Mouse (Mus musculus): ENCODE data around the gene Tango6. TPM values are rescaled to one million over a fixed set of nuclear protein-coding genes. Genes with fewer than 3 reads are reported as not detected.

Gene Tango6
- polyA plus RNA-seq, 1 experiment: 3.6 TPM

DNA sequence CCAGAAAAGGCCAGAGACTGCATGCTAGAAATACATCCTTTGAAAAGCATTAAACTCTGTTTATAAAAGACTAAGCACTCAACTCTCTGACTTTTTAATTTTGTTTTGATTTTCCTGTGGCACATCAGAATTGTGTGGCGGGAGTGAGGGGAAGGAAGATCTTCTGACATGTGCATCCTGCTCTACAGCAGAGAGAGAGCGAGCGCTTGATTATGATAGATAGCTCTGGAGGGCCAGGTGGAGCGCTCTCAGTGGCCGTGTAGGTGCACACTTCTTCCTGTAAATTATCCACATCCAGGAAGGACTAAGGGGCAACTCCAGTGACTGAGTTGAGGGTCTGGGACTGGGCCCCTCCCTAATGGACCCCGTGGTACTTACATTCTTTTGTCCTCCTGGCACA, 23.3 kb downstream of the Tango6 start:
- no peaks in the 10 kb centered on the region for H3K27me3 ChIP-seq (ENCODE audit: control insufficient read depth, insufficient read depth, low read length)
- no peak overlapping the region for H3K4me3 ChIP-seq (ENCODE audit: extremely low read depth, insufficient read depth, insufficient read length)
- H3K4me1 ChIP-seq (ENCODE audit: control insufficient read depth, insufficient read depth, insufficient read length): no peaks in the 10 kb centered on the region
- no peak overlapping the region for H3K27ac ChIP-seq (ENCODE audit: insufficient read depth, low read length)
- H3K36me3 ChIP-seq (ENCODE audit: control insufficient read depth, insufficient read depth, low read length): peaks cover 2% of the 10 kb centered on the region; the same call in 1 of the 2 replicates
- no peak for TF ChIP-seq CTCF (IDR thresholded peaks at IDR 0.05; ENCODE audit: extremely low read depth, insufficient read depth, insufficient read length, insufficient replicate concordance)
- no peak for TF ChIP-seq POLR2A (IDR thresholded peaks at IDR 0.05; ENCODE audit: low read depth, low read length)
- no peak for DNase-seq (ENCODE audit: low read depth in 1 of 2, low spot score in 2 of 2)
- WGBS: 66% methylated on average over 6 of the region's 6 CpGs

DNA sequence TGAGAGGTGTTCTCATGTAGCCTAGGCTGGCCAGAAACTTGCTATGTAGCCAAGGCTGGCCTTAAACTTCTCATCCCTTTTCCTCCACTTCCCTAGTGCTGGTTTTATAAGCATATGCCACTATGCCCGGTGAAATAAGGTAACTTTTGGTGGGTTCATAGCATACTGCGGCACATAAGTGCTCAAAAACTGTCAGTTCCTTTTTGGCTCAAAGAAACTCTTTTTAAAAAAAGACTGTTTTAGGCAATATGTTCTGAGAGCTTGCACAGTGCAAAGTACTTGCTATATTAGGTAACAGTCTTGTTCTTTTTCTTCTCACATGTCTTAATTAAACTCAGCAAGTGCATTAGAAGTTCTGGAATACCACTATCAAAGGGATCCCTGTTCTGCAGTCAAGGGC, 27.1 kb downstream of the Tango6 start:
- Histone ChIP-seq H3K27me3 (ENCODE audit: control insufficient read depth, insufficient read depth, low read length) (no peaks in the 10 kb centered on the region), H3K27ac (ENCODE audit: insufficient read depth, low read length) (no peak overlapping the region), H3K36me3 (ENCODE audit: control insufficient read depth, insufficient read depth, low read length) (peaks cover 3% of the 10 kb centered on the region; the same call in 1 of the 2 replicates), H3K4me3 (ENCODE audit: extremely low read depth, insufficient read depth, insufficient read length) (no peak overlapping the region), H3K4me1 (ENCODE audit: control insufficient read depth, insufficient read depth, insufficient read length) (no peaks in the 10 kb centered on the region)
- no peak for TF ChIP-seq POLR2A (IDR thresholded peaks at IDR 0.05; ENCODE audit: low read depth, low read length)
- no peak for TF ChIP-seq CTCF (IDR thresholded peaks at IDR 0.05; ENCODE audit: extremely low read depth, insufficient read depth, insufficient read length, insufficient replicate concordance)
- 91% methylated on average over 2 of the region's 2 CpGs for whole genome bisulfite sequencing
- no peak for DNase-seq (ENCODE audit: low read depth in 1 of 2, low spot score in 2 of 2)

DNA sequence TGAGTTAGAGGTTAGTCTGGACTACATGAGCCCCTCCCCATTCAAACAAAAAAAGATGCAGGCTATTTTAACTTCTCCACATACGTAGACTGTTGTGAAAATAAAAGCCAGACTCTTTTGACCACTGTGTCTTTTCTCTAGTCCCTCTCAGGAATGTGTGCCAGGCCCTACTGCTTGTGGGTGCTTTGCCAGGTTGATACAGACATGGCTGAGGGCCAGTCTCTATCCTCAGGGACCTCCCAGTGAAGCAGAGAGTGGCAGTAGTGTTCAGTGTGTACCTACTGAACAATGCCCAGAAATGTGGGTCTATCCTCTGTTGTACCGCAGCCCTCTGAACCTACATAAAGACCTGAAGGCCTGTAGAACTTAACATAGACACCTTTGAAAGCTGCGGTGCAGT, 29.6 kb downstream of the Tango6 start:
- TF ChIP-seq CTCF (IDR thresholded peaks at IDR 0.05; ENCODE audit: extremely low read depth, insufficient read depth, insufficient read length, insufficient replicate concordance): no peak
- TF ChIP-seq POLR2A (IDR thresholded peaks at IDR 0.05; ENCODE audit: low read depth, low read length): no peak
- H3K4me3 ChIP-seq (ENCODE audit: extremely low read depth, insufficient read depth, insufficient read length): no peak overlapping the region
- H3K27me3 ChIP-seq (ENCODE audit: control insufficient read depth, insufficient read depth, low read length): no peaks in the 10 kb centered on the region
- no peak for DNase-seq (ENCODE audit: low read depth in 1 of 2, low spot score in 2 of 2)
- peaks cover 2% of the 10 kb centered on the region; the same call in 1 of the 2 replicates for H3K36me3 ChIP-seq (ENCODE audit: control insufficient read depth, insufficient read depth, low read length)
- WGBS: 86% methylated on average over 3 of the region's 3 CpGs
- H3K4me1 ChIP-seq (ENCODE audit: control insufficient read depth, insufficient read depth, insufficient read length): no peaks in the 10 kb centered on the region
- no peak overlapping the region for H3K27ac ChIP-seq (ENCODE audit: insufficient read depth, low read length)

DNA sequence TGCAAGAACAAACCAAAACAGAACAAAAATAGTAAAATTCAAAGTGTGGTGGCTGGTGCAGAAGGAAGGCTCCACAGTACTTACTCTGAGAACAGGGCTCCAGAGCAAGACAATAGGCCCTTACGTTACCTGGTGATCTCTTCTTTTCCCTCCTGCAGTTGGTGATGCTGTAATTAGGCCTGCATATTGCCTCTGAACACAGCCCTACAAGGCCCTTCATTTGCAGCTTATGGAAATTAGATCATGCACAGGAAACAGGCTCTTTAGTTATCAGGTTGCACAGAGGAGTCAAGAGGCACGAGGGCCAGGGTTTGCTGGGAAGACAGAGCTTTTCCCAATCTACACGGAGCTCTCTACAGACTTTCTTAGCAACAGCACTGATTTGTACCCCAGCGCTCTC, 31.4 kb downstream of the Tango6 start:
- H3K4me1 ChIP-seq (ENCODE audit: control insufficient read depth, insufficient read depth, insufficient read length): no peaks in the 10 kb centered on the region
- TF ChIP-seq CTCF (IDR thresholded peaks at IDR 0.05; ENCODE audit: extremely low read depth, insufficient read depth, insufficient read length, insufficient replicate concordance) (no peak), POLR2A (IDR thresholded peaks at IDR 0.05; ENCODE audit: low read depth, low read length) (no peak)

DNA sequence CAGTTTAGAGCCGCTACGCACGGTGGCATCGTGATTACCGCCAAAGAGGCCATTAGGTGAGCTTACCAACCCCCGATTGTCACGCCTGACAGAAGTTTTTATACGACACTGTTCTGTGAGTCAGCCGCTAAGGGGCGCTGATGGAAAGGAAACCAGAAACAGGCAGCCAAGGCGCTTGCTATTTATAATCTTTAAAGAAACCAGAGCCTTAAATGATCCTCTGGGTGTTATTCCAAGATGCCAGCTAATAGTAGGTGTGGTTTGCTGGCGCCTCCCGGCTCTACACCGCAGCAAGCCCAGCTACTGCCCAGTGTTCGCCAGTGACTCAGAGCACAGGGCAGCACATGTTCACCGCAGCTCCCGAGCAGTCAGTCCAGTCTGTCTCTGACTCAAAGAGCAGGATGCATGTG, 35.2 kb downstream of the Tango6 start:
- H3K27me3 ChIP-seq (ENCODE audit: control insufficient read depth, insufficient read depth, low read length): no peaks in the 10 kb centered on the region
- DNase-seq (ENCODE audit: low read depth in 1 of 2, low spot score in 2 of 2): peak; percentile 17 to 58
- 20% methylated on average over 17 of the region's 17 CpGs for WGBS
- no peaks in the 10 kb centered on the region for H3K4me1 ChIP-seq (ENCODE audit: control insufficient read depth, insufficient read depth, insufficient read length)
- no peak overlapping the region for H3K27ac ChIP-seq (ENCODE audit: insufficient read depth, low read length)
- peaks cover 7% of the 10 kb centered on the region for H3K36me3 ChIP-seq (ENCODE audit: control insufficient read depth, insufficient read depth, low read length)
- TF ChIP-seq POLR2A (IDR thresholded peaks at IDR 0.05; ENCODE audit: low read depth, low read length) (no peak), CTCF (IDR thresholded peaks at IDR 0.05; ENCODE audit: extremely low read depth, insufficient read depth, insufficient read length, insufficient replicate concordance) (peak; percentile 55; the same call in 1 of the 2 replicates)
- H3K4me3 ChIP-seq (ENCODE audit: extremely low read depth, insufficient read depth, insufficient read length): no peak overlapping the region

More for the DNA sequence above, 31.4 kb downstream of the Tango6 start:
- H3K36me3 ChIP-seq (ENCODE audit: control insufficient read depth, insufficient read depth, low read length): peaks cover 3% of the 10 kb centered on the region; the same call in 1 of the 2 replicates
- no peak overlapping the region for H3K4me3 ChIP-seq (ENCODE audit: extremely low read depth, insufficient read depth, insufficient read length)
- WGBS: 77% methylated on average over 4 of the region's 4 CpGs
- no peak overlapping the region for H3K27ac ChIP-seq (ENCODE audit: insufficient read depth, low read length)
- no peaks in the 10 kb centered on the region for H3K27me3 ChIP-seq (ENCODE audit: control insufficient read depth, insufficient read depth, low read length)
- DNase-seq (ENCODE audit: low read depth in 1 of 2, low spot score in 2 of 2): no peak

DNA sequence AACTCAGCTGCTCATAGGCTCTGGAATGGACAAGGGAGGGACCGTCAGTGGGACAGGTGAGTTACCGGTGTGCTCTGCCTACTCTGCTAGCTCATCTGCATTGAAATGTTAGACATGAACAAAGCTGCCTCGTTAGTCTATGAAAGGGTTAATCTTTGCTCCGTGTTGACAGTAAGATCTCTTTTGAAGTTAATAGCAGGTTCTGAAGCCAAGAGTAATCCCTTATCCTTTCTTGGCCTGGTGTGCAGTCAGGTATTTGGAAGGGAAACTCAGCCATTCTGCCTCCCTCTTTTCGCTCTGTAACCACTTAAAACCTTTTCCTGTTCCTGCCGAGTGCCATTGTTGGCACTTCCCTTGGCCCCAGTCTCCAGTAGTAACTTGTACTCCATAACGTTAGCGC, 38.1 kb downstream of the Tango6 start:
- no peak for DNase-seq (ENCODE audit: low read depth in 1 of 2, low spot score in 2 of 2)
- 70% methylated on average over 8 of the region's 8 CpGs for WGBS
- Histone ChIP-seq H3K36me3 (ENCODE audit: control insufficient read depth, insufficient read depth, low read length) (peaks cover 11% of the 10 kb centered on the region), H3K4me3 (ENCODE audit: extremely low read depth, insufficient read depth, insufficient read length) (no peak overlapping the region), H3K4me1 (ENCODE audit: control insufficient read depth, insufficient read depth, insufficient read length) (no peaks in the 10 kb centered on the region), H3K27me3 (ENCODE audit: control insufficient read depth, insufficient read depth, low read length) (no peaks in the 10 kb centered on the region), H3K27ac (ENCODE audit: insufficient read depth, low read length) (no peak overlapping the region)
- TF ChIP-seq POLR2A (IDR thresholded peaks at IDR 0.05; ENCODE audit: low read depth, low read length): no peak
- TF ChIP-seq CTCF (IDR thresholded peaks at IDR 0.05; ENCODE audit: extremely low read depth, insufficient read depth, insufficient read length, insufficient replicate concordance): no peak

DNA sequence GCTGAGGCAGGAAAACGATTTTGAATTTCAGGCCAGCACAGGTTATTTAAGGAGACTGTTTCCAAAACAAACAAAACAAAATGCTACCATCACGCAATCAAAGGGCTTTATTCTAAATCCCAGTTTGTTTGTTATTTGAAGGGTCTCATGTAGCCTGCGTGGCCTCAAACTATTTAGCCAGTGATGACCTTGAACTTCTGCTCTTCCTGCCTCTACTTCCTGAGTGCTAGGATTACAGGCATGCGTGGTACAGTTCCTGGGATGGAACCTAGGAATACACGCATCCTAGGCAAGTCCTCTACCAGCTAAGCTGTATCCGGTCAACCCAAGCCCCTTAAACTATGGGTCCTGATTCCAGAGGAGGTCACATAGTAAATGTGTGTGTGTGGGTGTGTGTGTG, 39.6 kb downstream of the Tango6 start:
- TF ChIP-seq POLR2A (IDR thresholded peaks at IDR 0.05; ENCODE audit: low read depth, low read length) (no peak), CTCF (IDR thresholded peaks at IDR 0.05; ENCODE audit: extremely low read depth, insufficient read depth, insufficient read length, insufficient replicate concordance) (no peak)
- Histone ChIP-seq H3K36me3 (ENCODE audit: control insufficient read depth, insufficient read depth, low read length) (peaks cover 13% of the 10 kb centered on the region), H3K4me3 (ENCODE audit: extremely low read depth, insufficient read depth, insufficient read length) (no peak overlapping the region), H3K27me3 (ENCODE audit: control insufficient read depth, insufficient read depth, low read length) (no peaks in the 10 kb centered on the region), H3K27ac (ENCODE audit: insufficient read depth, low read length) (no peak overlapping the region), H3K4me1 (ENCODE audit: control insufficient read depth, insufficient read depth, insufficient read length) (no peaks in the 10 kb centered on the region)
- WGBS: 89% methylated on average over 6 of the region's 6 CpGs
- no peak for DNase-seq (ENCODE audit: low read depth in 1 of 2, low spot score in 2 of 2)
